Mouse (Mus musculus) testis, adult 2 months (tissue): Measurements from ENCODE around the gene Chrm4.

Experiments
- CTCF ChIP-seq: fragments of 200-500 bp; IDR thresholded peaks from 2 replicates; pipeline ENCODE4 v1.5.1; 2012; ENCODE audit warnings: low read depth, mild to moderate bottlenecking, inconsistent platforms, low read length, moderate library complexity; ENCODE audit not compliant: control insufficient read depth, insufficient read depth, insufficient replicate concordance
- POLR2A ChIP-seq: fragments of 200-500 bp; IDR thresholded peaks from 2 replicates; pipeline ENCODE4 v1.6.1; 2012; ENCODE audit warnings: low read depth, mild to moderate bottlenecking, inconsistent platforms, low read length, moderate library complexity; ENCODE audit not compliant: control insufficient read depth

- TF ChIP-seq POLR2A (no peak), CTCF (no peak)
Observed at GRCm38 (mm10) chr2:91958049-91958448, 31.0 kb downstream of the Chrm4 start.
